Mouse (Mus musculus): ENCODE measurements at regions not wholly inside any gene's neighbourhood (a gene's known extent, or its start where the extent isn't known, plus 50 kb on each side); places are given as distances from the start of the nearest gene placed in this dataset.

DNA sequence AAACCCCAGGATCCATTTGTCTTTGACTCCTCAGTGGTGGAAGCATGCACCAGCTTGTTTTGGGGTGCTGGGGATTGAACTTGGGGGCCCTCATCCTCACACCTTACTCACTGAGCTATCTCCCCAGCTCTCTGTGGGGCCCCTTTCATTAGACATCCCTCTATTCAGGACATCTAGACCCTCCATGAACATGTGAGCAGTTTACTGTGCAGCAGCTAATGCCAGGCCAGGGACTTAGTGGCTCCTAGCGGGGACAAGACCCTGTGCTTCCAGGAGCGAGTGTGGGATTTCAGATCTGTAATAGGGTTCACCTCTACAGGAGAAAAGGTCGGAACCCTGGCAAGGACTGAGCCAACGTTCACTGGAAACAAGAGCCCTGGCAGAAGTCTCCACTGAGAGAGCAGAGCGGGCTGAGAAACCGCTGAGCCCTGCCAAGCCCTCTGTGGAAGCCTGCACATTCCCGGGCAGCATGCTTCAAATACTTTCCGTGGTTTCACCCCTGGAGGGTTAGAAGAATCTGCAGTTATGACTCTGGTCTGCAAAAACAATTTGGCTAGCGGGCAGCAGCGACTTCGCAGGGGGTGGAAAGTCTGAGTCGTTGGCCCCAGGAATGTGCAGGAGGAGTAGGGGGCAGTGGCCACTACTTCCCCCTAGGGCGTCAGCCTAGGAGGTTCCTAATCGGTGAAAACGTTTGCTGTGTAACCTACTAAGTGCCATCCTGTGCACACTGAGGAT lies 125.6 kb downstream of the Smad6 start:
- in situ Hi-C loops (cut with MboI), result no loop called here

DNA sequence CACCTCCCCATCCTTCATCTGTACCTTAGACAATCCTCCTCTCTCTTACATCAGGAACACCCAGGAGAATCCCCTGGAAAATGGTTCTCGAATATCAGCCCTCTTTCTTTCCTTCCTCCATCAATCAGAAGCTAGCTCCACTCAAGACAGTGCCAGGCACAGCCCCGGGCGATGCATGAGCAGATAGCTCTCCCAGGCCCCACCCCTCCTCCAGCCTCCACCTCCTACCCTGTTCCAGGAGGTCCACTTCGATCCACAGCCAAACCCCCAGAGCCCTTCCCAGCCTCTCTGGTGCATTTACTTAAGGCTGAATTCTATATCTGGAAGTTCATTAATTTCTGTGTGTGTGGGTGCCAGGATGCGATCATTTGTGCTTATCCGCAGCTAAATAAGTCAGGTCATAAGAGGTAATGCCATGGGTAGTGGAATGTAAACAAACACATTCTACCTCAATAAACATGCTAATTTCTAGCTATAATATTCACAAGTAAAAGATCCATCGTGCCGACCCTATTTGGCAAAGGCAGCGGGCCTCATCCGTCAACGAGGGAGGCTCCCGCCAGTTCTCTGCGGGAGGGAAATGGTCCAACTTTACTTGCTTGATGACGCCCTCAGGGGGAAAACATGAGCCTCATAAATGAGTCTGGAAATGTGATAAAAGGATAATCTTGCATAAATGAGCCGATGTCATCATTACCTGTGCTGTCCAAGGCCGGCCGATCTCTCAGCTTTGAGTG lies 129.5 kb downstream of the Smad6 start:
- in situ Hi-C loops (cut with MboI), result no loop called here

DNA sequence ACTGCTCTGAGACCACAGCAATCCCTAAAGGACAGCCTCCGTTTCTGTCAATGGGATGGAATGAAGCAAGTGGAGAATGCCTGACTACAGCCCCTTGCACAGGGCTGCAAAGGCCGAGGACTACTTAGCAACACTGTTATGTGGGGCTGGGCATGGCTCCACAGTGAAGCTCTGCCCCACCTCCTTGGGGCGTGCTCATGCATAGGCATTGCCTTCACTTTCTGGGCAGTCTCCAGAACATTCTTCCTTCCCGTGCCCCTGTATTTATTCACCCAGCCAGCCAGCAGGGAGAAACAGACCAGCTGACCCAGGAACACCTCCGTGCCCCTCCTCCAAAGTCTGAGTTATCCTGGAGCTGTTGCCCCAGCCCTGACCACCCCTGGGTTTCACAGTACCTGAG lies 131.1 kb downstream of the Smad6 start:
- in situ Hi-C loops (cut with MboI), result no loop called here

DNA sequence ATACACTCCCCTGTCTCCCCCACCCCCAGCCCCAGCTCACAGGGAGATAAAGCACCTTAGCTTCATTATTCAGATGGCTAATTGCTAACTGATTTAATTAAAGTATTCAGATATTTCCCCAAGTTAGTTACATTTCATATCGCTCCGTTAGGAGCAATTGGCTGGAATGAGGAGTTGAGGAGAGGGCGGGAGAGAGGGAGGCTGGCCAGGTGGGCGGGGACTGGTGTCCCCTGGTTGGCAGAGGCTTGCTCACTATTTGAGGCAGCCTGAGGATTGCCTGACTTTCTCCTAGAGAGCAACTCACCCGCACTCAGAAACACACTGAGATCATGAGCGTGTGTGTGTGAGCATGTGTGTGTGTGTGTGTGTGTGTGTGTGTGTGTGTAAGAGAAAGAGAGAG lies 131.8 kb upstream of the Smad3 start:
- in situ Hi-C loops (cut with MboI), result no loop called here

DNA sequence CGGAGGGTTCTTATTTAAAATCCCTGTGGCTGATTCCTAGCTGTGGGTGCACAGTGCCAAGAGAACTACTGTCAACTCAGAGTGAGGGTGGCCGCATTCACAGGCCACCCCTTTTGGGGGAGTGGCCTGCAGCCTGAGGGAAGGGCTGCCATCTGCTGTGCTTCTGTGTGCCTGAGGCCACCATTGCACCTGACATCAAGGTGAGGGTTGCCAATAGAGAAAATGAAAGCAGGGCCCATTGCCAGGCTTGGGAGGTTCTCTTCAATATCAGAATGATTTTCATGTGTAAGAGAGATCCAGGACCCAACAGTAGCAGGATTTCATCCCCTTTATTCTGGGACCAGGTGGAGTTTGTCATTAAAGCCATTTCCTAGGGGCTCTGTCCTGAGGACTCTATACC lies 127.2 kb upstream of the Smad3 start:
- in situ Hi-C loops (cut with MboI), result no loop called here

DNA sequence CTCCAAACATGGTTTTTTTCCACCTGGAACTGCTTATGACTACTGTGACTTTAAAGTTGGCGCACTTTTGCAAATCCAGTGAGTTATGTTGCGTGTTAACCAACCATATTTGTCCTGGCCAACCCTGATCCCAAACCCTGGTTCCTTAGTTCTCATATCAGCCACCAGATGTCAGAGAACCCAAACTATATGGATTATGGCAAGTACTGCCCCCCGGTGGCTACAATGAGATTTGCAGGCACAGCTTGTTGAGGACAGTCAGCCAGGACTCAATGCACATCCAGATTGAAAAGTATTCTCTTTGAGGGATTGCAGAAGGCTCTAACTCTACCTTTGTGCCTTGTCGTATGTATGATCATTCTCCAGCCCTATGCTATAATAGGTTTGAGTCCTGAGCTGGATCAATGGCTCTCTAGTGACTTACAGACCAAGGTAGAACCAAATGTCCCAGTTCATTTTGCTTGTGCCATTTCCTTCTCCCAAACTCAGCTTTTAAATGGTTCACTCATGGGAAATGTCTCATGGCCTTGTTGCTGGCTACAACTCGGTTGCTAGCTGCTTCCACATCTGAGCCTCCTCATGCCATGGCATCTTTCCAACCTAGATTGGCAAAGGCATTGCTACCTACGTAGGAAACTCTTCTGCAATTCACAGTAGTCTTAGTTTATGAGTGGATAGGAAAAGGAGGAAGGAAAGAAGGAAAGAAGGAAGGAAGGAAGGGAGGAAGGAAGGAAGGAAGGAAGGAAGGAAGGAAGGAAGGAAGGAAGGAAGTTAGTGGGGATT lies 126.1 kb upstream of the Smad3 start:
- in situ Hi-C loops (cut with MboI), result no loop called here

DNA sequence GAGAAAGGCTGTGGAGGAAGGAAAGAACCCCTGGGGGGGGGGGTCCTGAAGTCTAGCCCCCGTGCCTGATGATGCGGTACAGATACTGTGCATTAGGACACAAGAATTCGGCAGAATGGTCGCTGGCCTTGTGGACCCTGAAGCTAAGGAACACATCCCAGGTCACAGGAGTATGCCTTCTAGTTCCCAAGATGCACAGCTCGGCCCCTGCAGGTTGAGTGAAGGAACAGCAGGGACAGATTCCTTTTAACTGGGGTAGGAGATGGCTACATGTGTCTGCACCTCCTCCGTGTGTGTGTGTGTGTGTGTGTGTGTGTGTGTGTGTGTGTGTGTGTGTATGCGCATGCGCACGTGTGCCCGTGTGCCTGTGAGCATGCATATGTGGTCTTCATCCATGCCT lies 123.9 kb upstream of the Smad3 start:
- in situ Hi-C loops (cut with MboI), result no loop called here

DNA sequence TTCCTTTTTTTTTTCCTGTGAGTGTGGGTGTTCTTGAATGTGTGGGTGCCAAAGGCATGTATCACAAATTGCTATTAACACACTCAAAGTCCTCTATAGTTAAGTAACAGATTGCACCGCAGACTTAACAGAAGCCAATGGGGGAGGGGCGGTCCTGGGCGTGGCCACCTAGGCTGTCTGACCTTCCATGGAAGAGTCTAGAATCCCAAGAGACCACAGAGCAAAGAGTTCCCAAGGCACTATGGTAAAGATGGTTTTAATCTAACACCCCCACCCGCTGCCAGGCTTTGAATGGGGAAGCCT lies 123.4 kb upstream of the Smad3 start:
- in situ Hi-C loops (cut with MboI), result no loop called here

DNA sequence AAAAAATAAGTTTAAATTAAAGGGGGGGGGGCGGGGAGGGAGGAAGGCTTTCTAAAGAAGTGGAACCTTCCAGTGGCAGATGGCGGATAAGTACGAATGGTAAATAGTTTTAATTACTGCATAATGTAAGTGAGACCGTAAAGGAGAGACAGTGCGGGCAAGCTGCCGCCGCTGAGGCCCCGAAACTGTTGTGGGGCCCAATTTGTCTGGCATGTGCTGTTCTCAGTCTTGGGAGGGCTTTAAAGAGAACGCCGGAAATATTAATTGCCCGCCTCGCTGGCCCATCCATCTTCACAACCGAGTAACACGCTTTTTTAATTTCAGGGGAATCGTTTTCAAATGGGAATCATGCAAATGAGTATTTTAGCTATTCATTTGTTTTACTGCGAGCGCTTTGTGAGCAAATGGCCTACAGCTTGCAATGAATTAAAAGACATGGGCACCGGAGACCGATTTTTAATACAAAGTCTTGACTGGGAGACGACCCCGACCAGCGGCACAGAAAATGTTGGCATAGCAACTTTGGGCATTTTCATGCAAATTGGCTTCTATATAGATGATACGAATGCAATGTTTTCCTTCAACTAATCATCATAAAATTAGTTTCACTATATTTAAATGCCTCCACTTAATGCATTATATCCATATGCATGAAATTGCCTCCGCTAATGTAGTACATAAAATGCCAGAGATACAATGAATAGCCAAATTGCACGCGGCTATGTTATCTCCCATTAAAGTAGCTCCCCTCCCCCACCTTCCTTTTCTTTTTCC lies 122.9 kb upstream of the Smad3 start:
- in situ Hi-C loops (cut with MboI), result no loop called here

DNA sequence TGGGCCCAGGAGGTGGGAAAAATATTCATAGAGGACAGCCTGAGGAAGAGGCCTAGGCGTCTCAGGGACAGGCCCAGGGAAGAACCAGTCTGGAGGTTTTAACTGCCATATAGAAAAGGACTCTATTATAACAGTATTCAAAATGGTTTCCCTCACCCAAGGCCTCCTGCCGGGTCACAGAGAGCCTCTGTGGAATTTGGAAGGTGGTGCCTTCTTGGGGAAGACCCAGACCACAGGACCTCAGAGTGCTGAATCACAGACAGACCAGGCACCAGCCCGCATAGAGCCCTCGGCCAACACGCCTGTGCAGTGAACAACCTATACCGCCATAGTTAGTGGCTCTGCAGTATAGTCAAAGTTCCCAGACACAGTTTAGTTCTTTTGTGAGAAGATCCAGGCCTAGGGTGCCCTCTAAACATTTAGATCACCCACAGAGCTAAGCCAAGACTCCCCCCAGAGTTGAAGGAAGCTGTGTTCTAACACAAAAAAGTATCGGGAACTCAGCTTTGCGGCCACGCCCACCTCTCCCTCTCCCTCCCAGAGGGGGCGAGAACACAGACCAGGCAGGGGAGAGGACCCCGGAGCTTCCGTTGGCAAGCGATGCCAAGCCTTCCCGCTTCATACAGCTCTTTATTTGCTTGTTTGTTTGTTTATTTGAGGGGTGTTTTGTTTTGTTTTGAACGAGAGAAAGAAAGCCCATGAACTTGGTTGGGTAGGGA lies 122.1 kb upstream of the Smad3 start:
- in situ Hi-C loops (cut with MboI), result no loop called here

DNA sequence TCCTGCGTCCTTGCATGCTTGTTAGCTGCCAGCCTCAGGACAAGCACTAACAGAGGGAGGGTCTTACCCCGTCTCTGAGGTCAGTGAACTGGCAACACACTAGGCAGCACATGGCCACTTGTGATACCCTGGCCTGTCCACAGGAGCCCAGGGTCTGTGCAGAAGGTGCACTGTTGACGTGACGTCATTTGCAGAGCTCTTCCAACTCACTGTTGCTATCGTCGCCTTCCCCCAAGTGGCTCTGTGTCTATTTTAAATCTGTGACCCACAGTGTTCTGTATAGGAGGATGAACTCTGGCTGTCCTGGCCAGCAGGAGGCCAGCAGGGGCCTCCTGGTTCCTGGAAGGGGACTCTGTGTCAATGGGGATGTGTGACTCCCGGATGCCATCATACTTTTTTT lies 120.1 kb upstream of the Smad3 start:
- in situ Hi-C loops (cut with MboI), result no loop called here

DNA sequence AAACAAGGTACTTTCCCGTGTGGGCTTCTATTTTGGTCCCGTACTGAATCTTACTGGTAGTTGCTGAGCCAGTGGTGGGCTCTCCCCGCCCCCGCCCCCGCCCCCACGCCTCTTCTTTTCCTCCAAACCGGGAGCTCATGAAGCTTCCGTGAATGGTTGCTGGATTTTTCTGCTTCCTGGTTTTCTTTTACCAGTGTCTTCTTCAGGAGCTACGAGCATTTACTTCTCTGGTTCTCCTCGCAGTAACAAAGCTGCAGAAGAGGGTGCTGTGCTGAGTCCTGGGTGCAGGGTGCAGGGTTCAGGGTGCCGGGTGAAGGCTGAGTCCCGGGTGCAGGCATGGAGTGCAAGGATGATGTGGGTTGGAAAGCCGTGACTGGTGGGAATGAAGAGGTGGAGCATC lies 119.1 kb upstream of the Smad3 start:
- in situ Hi-C loops (cut with MboI), result no loop called here

DNA sequence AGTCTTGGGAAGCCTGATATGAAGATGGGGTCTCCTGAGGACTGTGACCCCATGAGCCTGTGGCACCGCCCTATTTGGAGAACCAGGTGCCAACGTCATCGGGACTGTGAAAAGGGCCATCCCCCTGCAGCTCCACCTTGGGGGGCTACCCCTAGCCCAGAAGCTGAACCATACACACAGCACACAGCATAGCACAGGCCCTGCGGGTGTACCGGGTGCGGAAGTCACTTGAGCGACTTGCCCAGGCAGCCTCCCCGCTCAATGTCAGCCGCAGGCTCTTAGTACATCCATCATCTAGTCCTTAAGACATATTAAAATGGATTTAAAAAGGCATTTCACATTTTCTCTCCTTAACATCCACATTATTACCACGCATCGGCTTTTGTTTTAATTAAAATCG lies 118.2 kb upstream of the Smad3 start:
- in situ Hi-C loops (cut with MboI), result no loop called here

DNA sequence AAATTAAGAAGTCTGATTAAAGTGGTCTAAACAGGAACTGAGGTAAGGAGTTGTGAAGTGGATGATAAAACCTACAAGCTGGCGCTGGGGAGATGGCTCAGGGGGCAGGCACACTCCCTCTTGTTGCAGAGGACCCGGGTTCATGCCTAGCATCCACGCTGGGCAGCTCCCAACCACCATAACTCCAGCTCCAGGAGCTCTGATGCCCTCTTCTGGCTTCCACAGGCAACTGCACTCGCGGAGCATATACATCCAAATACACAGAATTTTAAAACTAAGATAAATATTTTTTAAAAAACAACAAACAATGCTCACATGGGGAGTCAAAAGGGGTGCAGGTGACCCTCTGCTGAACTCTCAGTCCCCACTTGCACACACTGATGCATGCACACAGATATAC lies 117.4 kb upstream of the Smad3 start:
- in situ Hi-C loops (cut with MboI), result no loop called here

DNA sequence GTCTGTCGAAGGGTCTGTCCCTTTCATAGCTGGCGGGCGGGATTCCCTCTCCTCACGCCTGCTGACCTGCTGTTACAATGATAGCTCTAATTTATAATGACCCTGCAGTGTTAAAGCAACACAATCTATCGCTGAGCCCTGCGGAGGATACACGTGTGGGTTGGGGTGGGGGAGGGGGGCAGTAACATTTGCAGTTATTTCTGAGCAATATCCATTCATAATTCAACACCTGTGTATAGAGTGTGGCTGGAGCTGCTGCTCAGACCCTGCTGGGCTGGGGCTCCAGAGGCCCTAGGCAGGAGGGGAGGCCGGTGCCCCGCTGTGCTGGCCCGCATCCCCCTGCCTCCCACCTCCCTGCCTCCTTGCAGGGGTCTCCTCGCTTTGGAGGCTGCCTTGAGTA lies 106.6 kb upstream of the Smad3 start:
- in situ Hi-C loops (cut with MboI), result no loop called here

DNA sequence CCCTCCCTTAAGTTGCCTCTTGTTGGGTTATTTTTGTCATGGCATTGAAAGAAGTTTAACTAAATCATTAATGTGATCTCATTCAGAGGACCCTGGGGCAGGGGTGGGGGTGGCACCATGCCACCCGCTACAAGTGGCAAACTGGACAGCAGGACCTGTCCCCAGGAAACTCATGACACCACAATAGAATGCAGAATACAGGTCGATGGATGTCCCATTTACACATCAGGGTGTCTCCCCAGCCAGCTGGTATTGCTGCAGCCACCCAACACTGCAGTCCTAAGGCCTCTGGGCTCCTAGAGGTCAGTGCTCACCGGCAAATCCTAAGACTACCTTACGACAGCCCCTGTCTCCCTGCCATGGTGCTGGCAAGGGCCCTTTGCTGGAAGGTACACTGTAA lies 105.5 kb upstream of the Smad3 start:
- in situ Hi-C loops (cut with MboI), result no loop called here

DNA sequence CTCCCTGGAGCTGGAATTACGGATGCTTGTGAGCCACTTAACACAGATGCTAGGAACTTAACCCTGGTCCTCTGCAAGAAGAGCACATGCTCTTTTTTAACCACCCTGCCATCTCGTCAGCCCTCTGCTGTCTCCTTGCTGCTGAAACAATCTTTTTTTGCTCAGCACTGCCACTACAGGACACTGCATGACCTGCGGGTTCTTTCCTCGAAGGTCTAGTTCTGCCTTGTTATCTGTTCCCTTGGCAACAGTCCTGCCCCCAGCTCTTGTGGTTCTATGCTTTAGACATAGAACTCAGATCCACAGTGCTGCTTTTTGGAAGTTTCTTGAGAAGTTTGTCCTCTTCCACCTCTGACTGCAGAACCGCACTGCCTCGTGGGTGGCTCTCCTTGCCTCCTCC lies 104.6 kb upstream of the Smad3 start:
- in situ Hi-C loops (cut with MboI), result no loop called here

DNA sequence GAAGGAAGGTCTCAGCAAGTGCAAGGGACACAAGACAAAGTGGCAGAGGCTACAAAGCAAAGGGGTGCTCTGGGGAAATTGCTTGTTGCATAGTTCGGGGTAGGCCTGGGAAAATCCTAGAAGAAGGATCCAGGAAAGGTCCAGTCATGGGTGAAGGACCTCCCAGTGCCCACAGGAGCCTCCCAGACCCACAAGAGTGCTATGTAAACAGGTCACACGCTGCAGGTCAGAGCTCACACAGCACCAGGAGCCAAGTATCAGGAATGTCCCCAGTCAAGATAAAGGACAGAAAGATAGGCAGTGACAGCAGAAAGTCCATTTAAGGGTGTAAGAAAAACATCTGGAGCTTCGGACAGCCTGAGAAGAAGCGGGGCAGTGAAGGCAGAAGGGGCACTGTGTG lies 103.6 kb upstream of the Smad3 start:
- in situ Hi-C loops (cut with MboI), result no loop called here

DNA sequence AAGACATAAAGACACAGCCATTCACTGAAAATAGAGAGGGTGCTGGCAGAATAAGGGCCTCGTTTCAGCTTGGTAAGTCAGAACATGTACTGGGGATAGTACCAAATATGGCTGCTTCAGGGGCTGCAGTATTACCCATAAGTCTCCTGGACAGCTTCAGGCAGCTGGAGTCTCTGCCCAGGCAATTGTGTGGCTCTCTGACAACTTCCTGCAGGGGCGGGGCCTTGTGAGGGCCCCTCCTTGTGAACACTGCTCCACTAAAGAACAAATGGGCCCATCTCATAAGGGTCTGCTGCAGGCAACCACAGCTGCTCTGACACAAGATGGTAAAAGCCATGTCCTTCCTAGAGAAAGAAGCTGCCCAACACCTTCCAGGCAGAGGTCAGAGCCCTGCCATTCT lies 102.4 kb upstream of the Smad3 start:
- in situ Hi-C loops (cut with MboI), result no loop called here

DNA sequence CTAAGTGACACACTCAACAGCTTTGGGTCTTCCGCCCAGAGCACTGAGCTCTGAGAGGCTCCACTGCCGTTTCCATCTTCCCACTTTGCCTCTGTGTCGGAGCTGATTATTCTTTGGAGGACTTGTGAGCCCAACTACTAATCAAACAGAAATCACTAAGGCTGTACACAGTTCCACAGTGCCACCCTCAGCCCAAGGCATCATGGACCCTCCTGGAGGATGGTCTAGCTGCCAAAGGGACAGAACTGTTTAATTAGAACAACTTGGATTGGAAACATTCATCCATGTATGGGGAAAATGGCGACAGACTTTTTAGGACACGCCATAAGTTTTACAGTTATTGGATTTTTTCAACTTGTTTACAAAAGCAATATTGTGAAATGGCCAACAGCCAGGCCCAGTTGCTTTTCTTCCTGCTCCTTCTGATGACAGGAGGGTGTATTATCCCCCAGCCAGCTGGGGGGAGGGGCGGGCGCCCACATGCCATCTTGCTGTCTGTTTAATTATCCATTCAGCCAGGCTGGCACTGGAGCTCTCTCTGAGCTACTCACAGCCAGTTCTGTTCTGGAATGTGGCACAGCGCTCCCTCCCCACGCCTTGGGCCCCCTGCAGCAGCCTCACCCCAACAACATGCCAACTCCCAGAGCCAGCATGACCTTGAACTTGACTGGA lies 98.4 kb upstream of the Smad3 start:
- in situ Hi-C loops (cut with MboI), result no loop called here

DNA sequence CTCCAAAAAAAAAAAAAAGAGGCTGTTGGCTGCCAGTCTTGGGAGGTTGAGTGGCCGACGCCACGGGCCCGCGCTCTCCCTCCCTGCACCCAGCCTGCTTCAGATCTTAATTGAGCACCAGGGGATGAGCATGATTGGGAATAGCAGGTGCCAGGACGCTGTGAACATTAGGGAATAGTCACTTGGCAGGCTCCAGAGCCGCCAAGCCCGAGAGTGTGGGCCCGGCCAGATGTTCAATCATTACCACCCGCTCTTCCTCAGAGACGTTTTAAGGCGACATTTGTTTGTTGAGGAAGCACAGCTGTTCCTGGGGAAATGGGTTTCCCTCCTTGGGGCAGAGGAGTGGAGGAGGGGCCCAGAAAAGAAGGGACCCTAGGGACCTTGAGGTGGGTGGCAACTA lies 94.0 kb upstream of the Smad3 start:
- in situ Hi-C loops (cut with MboI), result no loop called here

Measured in mature B cell (primary cell).